Mouse (Mus musculus) heart, adult 18-20 months (tissue): ENCODE results near the gene Grid1. TPM values are rescaled to one million over a fixed set of nuclear protein-coding genes. Genes with fewer than 3 reads are reported as not detected.

Experiments used
- DNase-seq, 2 experiments: peaks; one replicate each; pipeline ENCODE4 v3.0.0; 2021 to 2022; ENCODE audit warnings: mixed read lengths in 1 of 2
- total RNA-seq, 2 experiments: library from RNA; stranded (reverse); gene quantifications; 2 replicates each; pipeline ENCODE4 v1.2.3; 2021

Grid1 gene
- total RNA-seq, 2 experiments from 2014 or later: not detected

GRCm38 (mm10) chr14:34917111-34917510 lies 97.2 kb downstream of the Grid1 start:
- no peak for DNase-seq

- DNase-seq: no peak
These were observed 99.3 kb downstream of the Grid1 start for GRCm38 (mm10) chr14:34919221-34919620.

DNA sequence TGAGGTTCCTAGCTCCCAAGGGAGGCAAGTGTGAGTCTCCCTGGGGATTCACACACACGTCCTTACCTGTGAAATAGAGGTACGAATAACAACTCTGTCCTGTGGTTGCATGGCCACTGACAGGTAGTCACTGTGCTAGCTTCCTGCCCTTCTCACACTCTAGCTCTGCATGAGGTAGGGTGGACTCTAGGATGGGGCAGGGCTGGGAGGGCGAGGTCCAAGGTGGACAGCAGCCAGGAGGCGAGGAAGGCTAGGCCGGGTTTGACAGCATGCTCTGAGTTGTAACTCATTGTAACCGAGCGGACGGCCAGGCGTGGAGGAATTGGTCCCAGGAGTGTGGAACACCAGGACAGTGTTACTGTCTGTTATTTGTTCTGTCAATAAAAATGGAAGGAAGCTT lies 101.4 kb downstream of the Grid1 start:
- no peak for DNase-seq

GRCm38 (mm10) chr14:34925021-34925420 lies 105.1 kb downstream of the Grid1 start:
- DNase-seq: no peak

GRCm38 (mm10) chr14:34930040-34930719 lies 110.3 kb downstream of the Grid1 start:
- no peak for DNase-seq

GRCm38 (mm10) chr14:34933197-34933596 lies 113.3 kb downstream of the Grid1 start:
- DNase-seq: no peak

- DNase-seq: no peak
These were observed 116.4 kb downstream of the Grid1 start for GRCm38 (mm10) chr14:34936192-34936770.

DNA sequence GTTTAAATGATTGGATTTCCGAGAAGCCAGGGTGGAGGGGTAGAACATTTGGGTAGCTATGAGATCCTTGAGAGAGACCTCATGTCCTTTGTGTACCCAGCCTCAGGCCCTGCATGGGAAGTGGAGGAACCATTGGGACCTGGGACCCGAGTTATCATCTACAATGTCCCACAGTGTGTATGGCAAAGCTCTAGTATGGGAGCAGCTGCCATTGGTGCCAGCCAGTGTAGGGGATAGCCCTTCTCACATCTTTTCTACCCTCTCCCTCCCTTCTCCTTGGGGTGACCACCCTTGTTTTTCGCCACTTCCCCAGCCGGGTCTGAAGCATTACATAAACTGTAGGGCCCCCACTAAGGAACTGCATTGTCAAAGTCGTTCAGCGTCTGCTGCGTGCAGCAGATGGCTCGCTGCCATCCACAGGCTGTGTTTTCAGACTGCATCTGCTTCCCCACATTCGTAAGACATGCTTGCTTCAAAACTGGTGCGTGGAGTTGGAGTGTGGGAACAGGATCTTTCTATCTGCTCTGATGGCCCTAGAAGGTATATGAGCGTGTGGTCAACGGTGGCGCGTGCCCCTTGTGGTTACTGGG lies 124.6 kb downstream of the Grid1 start:
- no peak for DNase-seq

DNA sequence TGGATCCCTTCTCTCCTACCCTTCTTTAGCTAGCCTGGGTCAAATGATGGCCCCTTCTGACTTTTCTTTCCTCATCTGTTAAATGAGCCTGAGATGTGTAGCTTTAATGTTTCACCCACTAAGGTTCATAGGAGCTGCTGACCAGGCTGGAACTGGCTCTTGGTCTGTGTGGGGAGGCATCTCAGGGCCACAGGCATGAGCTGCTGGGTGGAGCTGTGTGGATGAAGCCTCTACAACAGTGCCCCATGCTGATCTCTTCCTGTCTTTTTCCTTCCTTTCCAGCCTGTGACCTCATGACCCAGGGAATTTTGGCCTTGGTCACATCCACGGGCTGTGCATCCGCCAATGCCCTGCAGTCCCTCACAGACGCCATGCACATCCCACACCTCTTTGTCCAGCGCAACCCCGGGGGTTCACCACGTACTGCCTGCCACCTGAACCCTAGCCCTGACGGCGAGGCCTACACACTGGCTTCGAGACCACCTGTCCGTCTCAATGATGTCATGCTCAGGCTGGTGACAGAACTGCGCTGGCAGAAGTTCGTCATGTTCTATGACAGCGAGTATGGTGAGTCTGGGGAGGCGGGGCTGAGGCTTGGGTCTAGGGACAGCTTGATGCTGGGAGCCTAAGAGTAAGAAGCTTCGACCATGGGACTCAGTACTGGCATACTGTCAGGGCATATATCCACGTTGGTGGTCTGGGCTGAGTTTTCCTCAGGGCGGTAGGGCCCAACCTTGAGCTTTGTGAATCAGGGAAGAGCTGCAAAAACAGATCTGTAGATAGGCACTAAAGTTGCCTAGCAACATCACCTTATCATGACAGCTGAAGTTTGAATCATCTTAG lies 125.8 kb downstream of the Grid1 start:
- no peak for DNase-seq

GRCm38 (mm10) chr14:34946314-34946583 lies 126.3 kb downstream of the Grid1 start:
- DNase-seq: no peak

- DNase-seq: no peak
These were observed 128.3 kb downstream of the Grid1 start for GRCm38 (mm10) chr14:34948249-34948648.

DNA sequence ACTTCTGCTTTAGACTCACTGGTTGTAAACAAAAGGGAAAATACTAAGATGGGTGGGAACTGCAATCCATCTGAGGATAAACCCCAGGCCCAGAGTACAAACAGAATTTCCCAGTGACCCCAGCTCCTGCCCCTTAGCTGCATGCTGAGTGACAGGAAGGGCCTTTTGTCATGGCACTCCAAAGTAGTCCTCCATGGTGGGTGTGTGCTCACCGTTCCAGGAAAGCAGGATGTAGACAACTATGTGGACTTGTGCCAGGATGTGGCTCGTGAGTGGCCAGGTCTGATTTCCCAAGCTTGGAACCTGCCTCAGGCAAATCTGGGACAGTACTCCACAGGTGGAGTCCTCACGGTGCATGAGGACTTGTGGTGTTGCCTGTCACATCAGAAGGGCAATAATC lies 132.4 kb downstream of the Grid1 start:
- no peak for DNase-seq

- DNase-seq: no peak
These were observed 133.7 kb downstream of the Grid1 start for GRCm38 (mm10) chr14:34953566-34953965.

- DNase-seq: no peak
These were observed 135.8 kb downstream of the Grid1 start for GRCm38 (mm10) chr14:34955689-34956088.

- no peak for DNase-seq
These were observed 140.3 kb downstream of the Grid1 start for GRCm38 (mm10) chr14:34960227-34960626.

- no peak for DNase-seq
These were observed 143.8 kb downstream of the Grid1 start for GRCm38 (mm10) chr14:34963616-34964168.

- DNase-seq: no peak
These were observed 149.4 kb downstream of the Grid1 start for GRCm38 (mm10) chr14:34969102-34969819.

- no peak for DNase-seq
These were observed 153.0 kb downstream of the Grid1 start for GRCm38 (mm10) chr14:34972930-34973329.

- DNase-seq: no peak
These were observed 160.8 kb downstream of the Grid1 start for GRCm38 (mm10) chr14:34980756-34981155.

- DNase-seq: no peak
These were observed 169.2 kb downstream of the Grid1 start for GRCm38 (mm10) chr14:34989131-34989530.

DNA sequence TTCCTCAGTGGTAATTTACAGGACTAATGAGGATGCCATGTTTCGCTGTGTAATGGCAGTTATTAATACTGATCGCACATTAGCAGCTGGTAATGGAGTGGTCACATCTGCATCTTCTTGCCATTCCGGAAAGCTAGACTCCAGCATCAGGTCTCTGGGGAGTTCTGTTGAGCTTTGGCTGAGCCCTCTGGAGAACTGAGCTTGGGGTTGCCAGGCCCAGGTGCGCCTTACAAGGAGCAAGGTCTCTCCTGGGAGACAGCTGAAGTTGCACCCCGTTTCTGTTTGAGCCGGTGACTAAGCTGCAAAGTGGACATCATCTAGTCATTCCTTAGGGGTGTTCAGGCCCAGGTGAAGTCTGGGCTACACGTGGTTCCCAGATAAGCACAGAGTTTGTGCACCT lies 186.8 kb downstream of the Grid1 start:
- DNase-seq: no peak

DNA sequence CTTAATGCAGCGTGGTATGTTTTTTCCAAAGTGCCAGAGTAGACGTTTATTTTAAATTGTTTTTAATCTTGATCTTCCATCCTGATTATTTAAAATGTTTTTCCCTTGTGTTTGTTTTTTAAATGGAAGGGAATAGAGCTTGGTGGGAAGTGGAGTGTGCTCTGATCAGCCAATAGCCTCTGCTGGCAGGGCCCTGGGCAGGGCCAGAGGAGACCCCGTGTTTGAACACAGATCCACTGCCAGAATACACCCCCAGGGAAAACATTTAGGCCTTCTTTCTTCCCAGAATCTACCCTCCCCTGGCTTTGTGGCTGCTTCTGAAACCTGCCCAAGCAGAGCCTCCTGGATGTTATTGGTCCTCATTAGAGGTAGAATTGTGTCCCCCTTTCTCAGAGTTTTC lies 188.8 kb downstream of the Grid1 start:
- no peak for DNase-seq
